Mouse (Mus musculus) lung, embryonic 15.5 days (tissue): ENCODE measurements around the gene Optc. TPM values are rescaled to one million over a fixed set of nuclear protein-coding genes. Genes with fewer than 3 reads are reported as not detected.
A peak's percentile ranks its signal among the peaks of the same experiment; 100 is the strongest.

ENCODE experiments used
- ATAC-seq: fragments of 200-750 bp; cut with Nextera tagmentation; 2 replicates; pipeline ENCODE4 v1.8.0; 2017; ENCODE audit warnings: moderate number of reproducible peaks, borderline replicate concordance; ENCODE audit not compliant: low FRiP score, low TSS enrichment; ENCODE audit errors: extremely low read depth
- H3K27ac ChIP-seq: fragments of 300-500 bp; sonication (generic); 2 replicates; pipeline ENCODE4 v1.5.1; 2015; ENCODE audit warnings: moderate library complexity, mild to moderate bottlenecking, inconsistent platforms
- H3K27me3 ChIP-seq: fragments of 300-500 bp; sonication (generic); 2 replicates; pipeline ENCODE4 v1.6.1; 2015; ENCODE audit warnings: inconsistent platforms
- H3K36me3 ChIP-seq: fragments of 300-500 bp; sonication (generic); 2 replicates; pipeline ENCODE4 v1.6.1; 2015; ENCODE audit warnings: inconsistent platforms
- H3K4me1 ChIP-seq: fragments of 300-500 bp; sonication (generic); 2 replicates; pipeline ENCODE4 v1.6.1; 2015; ENCODE audit warnings: inconsistent platforms
- H3K4me2 ChIP-seq: fragments of 300-500 bp; sonication (generic); 2 replicates; pipeline ENCODE4 v1.6.1; 2015; ENCODE audit warnings: inconsistent platforms, mild to moderate bottlenecking, moderate library complexity
- H3K4me3 ChIP-seq: fragments of 300-500 bp; sonication (generic); 2 replicates; pipeline ENCODE4 v1.5.1; 2015; ENCODE audit warnings: mild to moderate bottlenecking, inconsistent platforms
- H3K9ac ChIP-seq: fragments of 300-500 bp; sonication (generic); 2 replicates; pipeline ENCODE4 v1.6.1; 2015; ENCODE audit warnings: inconsistent platforms
- H3K9me3 ChIP-seq: fragments of 300-500 bp; sonication (generic); 2 replicates; pipeline ENCODE4 v1.6.1; 2016; ENCODE audit warnings: inconsistent platforms
- WGBS: fragments of 180-500 bp; shearing (Covaris S2); methylation state at CpG from one replicate; pipeline ENCODE4 v1.1.7; 2015; 5-methylcytosine and 5-hydroxymethylcytosine counted together
- polyA plus RNA-seq: library from polyadenylated mRNA; unstranded; fragments of >200 nt; fragmentation: Nextera tagmentation; extraction: Ambion mirVana; gene quantifications from 2 replicates; pipeline ENCODE4 v1.2.1, GENCODE M21; 2015

The Optc gene
- polyA plus RNA-seq, 1 experiment from 2014 or later: 0.81 TPM

- H3K27me3 ChIP-seq: no peaks in the 10 kb centered on the region
- no peak overlapping the region for H3K4me3 ChIP-seq
- no peak overlapping the region for H3K27ac ChIP-seq
- H3K4me1 ChIP-seq: no peaks in the 10 kb centered on the region
- no peaks in the 10 kb centered on the region for H3K9me3 ChIP-seq
- 84% methylated on average over 7 of the region's 7 CpGs for WGBS
- H3K4me2 ChIP-seq: no peak overlapping the region
- no peaks in the 10 kb centered on the region for H3K36me3 ChIP-seq
- ATAC-seq: no peak
- H3K9ac ChIP-seq: no peak overlapping the region
Observed at GRCm38 (mm10) chr1:133876936-133877335, 30.9 kb downstream of the Optc start.

GRCm38 (mm10) chr1:133873086-133873813, 34.5 kb downstream of the Optc start:
- Histone ChIP-seq H3K36me3 (no peaks in the 10 kb centered on the region), H3K4me3 (no peak overlapping the region), H3K9me3 (no peaks in the 10 kb centered on the region), H3K4me1 (no peaks in the 10 kb centered on the region), H3K27me3 (no peaks in the 10 kb centered on the region), H3K27ac (no peak overlapping the region), H3K4me2 (no peak overlapping the region), H3K9ac (no peak overlapping the region)
- 85% methylated on average over 6 of the region's 6 CpGs for WGBS
- ATAC-seq: no peak

- Histone ChIP-seq H3K4me1 (no peaks in the 10 kb centered on the region), H3K4me3 (no peak overlapping the region), H3K36me3 (no peaks in the 10 kb centered on the region), H3K9ac (no peak overlapping the region), H3K4me2 (no peak overlapping the region), H3K27ac (no peak overlapping the region), H3K27me3 (no peaks in the 10 kb centered on the region), H3K9me3 (no peaks in the 10 kb centered on the region)
- ATAC-seq: no peak
- WGBS: 59% methylated on average over 10 of the region's 10 CpGs
Observed at GRCm38 (mm10) chr1:133871241-133871640, 36.6 kb downstream of the Optc start.

GRCm38 (mm10) chr1:133869221-133869620, 38.6 kb downstream of the Optc start:
- Histone ChIP-seq H3K4me3 (no peak overlapping the region), H3K9ac (no peak overlapping the region), H3K27me3 (no peaks in the 10 kb centered on the region), H3K4me2 (no peak overlapping the region), H3K9me3 (no peaks in the 10 kb centered on the region), H3K4me1 (no peaks in the 10 kb centered on the region), H3K27ac (no peak overlapping the region), H3K36me3 (no peaks in the 10 kb centered on the region)
- ATAC-seq: no peak
- 44% methylated on average over 2 of the region's 2 CpGs for WGBS

- peak overlapping the region; percentile 31; the same call in 1 of the 2 replicates for H3K4me2 ChIP-seq
- 7% methylated on average over 10 of the region's 10 CpGs for WGBS
- H3K4me3 ChIP-seq: no peak overlapping the region
Observed at GRCm38 (mm10) chr1:133863257-133863997, 44.4 kb downstream of the Optc start.

DNA sequence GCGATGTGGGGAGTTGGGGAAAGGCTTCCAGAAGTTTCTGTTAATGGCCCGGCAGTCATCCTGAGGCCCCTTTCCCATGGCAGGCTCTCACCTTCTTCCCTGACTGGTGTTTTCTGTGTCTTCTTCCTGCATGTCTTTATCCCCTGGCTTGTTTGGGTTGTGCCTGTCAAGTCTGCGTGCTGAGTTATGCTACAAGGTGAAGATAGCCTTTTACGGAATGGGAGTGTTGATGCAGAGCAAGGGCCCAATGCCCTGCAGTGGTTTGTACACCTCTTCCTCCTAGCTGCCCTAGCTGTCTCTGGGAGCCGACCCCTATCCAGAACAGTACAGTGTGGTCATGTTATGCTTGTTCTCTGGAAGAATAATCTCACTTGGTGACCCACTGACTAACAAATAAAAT, 46.8 kb downstream of the Optc start:
- 47% methylated on average over 5 of the region's 5 CpGs for WGBS
- no peaks in the 10 kb centered on the region for H3K9me3 ChIP-seq
- no peaks in the 10 kb centered on the region for H3K27me3 ChIP-seq
- peaks cover 12% of the 10 kb centered on the region for H3K4me1 ChIP-seq
- no peak overlapping the region for H3K9ac ChIP-seq
- no peak overlapping the region for H3K4me3 ChIP-seq
- H3K36me3 ChIP-seq: no peaks in the 10 kb centered on the region
- no peak for ATAC-seq
- no peak overlapping the region for H3K27ac ChIP-seq
- no peak overlapping the region for H3K4me2 ChIP-seq

More at GRCm38 (mm10) chr1:133863257-133863997, 44.4 kb downstream of the Optc start:
- peak; percentile 34; the same call in 1 of the 2 replicates for ATAC-seq
- Histone ChIP-seq H3K27me3 (no peaks in the 10 kb centered on the region), H3K27ac (peak overlapping the region; percentile 73), H3K9me3 (no peaks in the 10 kb centered on the region), H3K4me1 (peaks cover 12% of the 10 kb centered on the region), H3K36me3 (no peaks in the 10 kb centered on the region), H3K9ac (no peak overlapping the region)

DNA sequence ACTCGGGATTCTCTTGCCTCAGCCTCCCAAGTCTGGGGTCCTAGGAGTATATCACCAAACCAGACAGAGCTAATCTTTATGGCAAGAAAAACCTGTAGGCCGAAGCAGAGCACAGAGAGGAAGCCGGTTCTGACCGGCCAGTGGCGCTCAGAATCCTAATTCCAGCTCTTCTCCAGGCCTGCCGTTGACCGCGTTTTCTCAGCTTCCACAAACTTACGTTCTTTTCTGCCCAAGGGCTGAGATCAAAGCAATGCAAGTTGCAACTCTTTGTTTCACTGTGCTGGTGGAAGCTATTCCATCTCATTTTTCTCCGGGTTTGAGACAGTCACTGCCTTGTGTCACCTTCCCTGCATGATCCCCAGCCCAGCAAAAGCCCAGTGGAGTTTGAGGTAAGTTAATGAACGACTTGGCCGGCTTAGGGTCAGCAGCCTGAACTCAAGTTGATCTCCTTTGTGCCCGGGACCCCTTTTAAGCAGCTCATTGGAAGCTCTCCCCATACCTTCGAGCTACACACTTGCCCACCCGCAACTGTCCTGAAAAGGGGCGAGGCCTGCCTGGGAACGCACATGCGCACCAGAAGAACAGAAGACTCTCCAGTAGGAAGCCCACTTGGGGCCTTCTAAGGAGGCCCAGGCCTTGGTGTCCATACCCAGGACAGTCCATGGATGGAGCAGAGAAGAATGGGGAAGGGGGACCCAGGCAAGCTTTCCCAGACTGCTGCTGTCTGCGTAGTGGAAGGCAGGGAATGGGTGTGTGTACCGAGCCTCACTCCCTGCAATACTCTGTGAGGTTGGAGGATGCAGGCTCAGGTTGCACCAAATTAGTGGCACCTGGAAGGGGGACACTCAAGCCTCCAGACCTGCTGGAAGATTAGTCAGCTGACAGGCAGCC, 47.7 kb downstream of the Optc start:
- Histone ChIP-seq H3K4me3 (no peak overlapping the region), H3K9ac (no peak overlapping the region), H3K27ac (no peak overlapping the region), H3K9me3 (no peaks in the 10 kb centered on the region), H3K36me3 (no peaks in the 10 kb centered on the region), H3K4me1 (peaks cover 20% of the 10 kb centered on the region), H3K27me3 (no peaks in the 10 kb centered on the region), H3K4me2 (no peak overlapping the region)
- WGBS: 76% methylated on average over 20 of the region's 20 CpGs
- no peak for ATAC-seq

GRCm38 (mm10) chr1:133859257-133859656, 48.5 kb downstream of the Optc start:
- ATAC-seq: no peak
- Histone ChIP-seq H3K4me1 (peaks cover 27% of the 10 kb centered on the region), H3K4me3 (no peak overlapping the region), H3K9me3 (no peaks in the 10 kb centered on the region), H3K9ac (no peak overlapping the region), H3K27me3 (no peaks in the 10 kb centered on the region), H3K27ac (no peak overlapping the region), H3K36me3 (no peaks in the 10 kb centered on the region), H3K4me2 (no peak overlapping the region)
- 75% methylated on average over 6 of the region's 6 CpGs for WGBS

- no peak for ATAC-seq
- Histone ChIP-seq H3K36me3 (no peaks in the 10 kb centered on the region), H3K27ac (no peak overlapping the region), H3K4me3 (no peak overlapping the region), H3K9me3 (no peaks in the 10 kb centered on the region), H3K9ac (no peak overlapping the region), H3K4me2 (no peak overlapping the region), H3K4me1 (peaks cover 18% of the 10 kb centered on the region), H3K27me3 (peaks cover 7% of the 10 kb centered on the region; the same call in 1 of the 2 replicates)
- WGBS: 84% methylated on average over 5 of the region's 5 CpGs
Observed at GRCm38 (mm10) chr1:133857781-133858180, 50.0 kb downstream of the Optc start.

- H3K4me1 ChIP-seq: peaks cover 18% of the 10 kb centered on the region
- ATAC-seq: no peak
- WGBS: 80% methylated on average over 5 of the region's 5 CpGs
Observed at GRCm38 (mm10) chr1:133857171-133857570, 50.6 kb downstream of the Optc start.

DNA sequence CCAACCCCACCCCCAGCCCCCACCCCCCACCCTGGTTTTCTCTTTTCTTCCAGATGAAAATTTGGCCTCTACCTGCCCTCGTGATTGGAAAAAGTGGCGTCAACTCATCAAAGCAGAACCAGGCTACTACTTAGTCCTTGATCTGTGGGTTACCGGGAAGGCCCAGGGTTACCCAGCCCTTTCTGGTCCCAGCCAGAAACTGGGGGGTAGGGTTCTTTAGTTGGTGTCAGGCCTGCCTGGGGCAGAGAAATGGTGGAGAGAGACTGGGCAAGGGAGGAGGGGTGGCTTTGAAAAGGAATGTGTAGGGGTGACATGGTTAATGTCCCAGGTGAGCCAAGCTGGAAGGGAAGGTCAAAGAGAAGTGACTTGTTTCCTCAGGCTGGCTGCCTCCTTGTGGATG, 51.1 kb downstream of the Optc start:
- 75% methylated on average over 3 of the region's 3 CpGs for WGBS
- no peak for ATAC-seq

More at GRCm38 (mm10) chr1:133857171-133857570, 50.6 kb downstream of the Optc start:
- H3K27me3 ChIP-seq: peaks cover 7% of the 10 kb centered on the region; the same call in 1 of the 2 replicates
- H3K27ac ChIP-seq: no peak overlapping the region
- H3K9ac ChIP-seq: no peak overlapping the region
- no peaks in the 10 kb centered on the region for H3K36me3 ChIP-seq
- H3K4me3 ChIP-seq: no peak overlapping the region
- H3K4me2 ChIP-seq: no peak overlapping the region
- H3K9me3 ChIP-seq: no peaks in the 10 kb centered on the region

More for the DNA sequence above, 51.1 kb downstream of the Optc start:
- no peaks in the 10 kb centered on the region for H3K36me3 ChIP-seq
- H3K4me3 ChIP-seq: no peak overlapping the region
- H3K27ac ChIP-seq: no peak overlapping the region
- no peak overlapping the region for H3K9ac ChIP-seq
- peaks cover 7% of the 10 kb centered on the region; the same call in 1 of the 2 replicates for H3K27me3 ChIP-seq
- no peak overlapping the region for H3K4me2 ChIP-seq
- peaks cover 18% of the 10 kb centered on the region for H3K4me1 ChIP-seq
- no peaks in the 10 kb centered on the region for H3K9me3 ChIP-seq
